Mouse (Mus musculus) thymus, postnatal 0 days (tissue): Measurements from ENCODE around the gene Pigs. TPM values are rescaled to one million over a fixed set of nuclear protein-coding genes. Genes with fewer than 3 reads are reported as not detected.

Source experiments
- DNase-seq: peaks from one replicate; pipeline ENCODE4 v3.0.0-alpha.2; 2015; ENCODE audit warnings: low spot score
- polyA plus RNA-seq: library from polyadenylated mRNA; unstranded; fragments of >200 nt; fragmentation: Nextera tagmentation; extraction: Ambion mirVana; gene quantifications from 2 replicates; pipeline ENCODE4 v1.2.1, GENCODE M21; 2015

Gene Pigs
- polyA plus RNA-seq, 1 experiment from 2014 or later = 43.9 TPM

- DNase-seq = no peak
Observed at GRCm38 (mm10) chr11:78363309-78364007, 35.2 kb downstream of the Pigs start.

GRCm38 (mm10) chr11:78364103-78364502, 35.9 kb downstream of the Pigs start:
- DNase-seq = no peak

- no peak for DNase-seq
Observed at GRCm38 (mm10) chr11:78367456-78368225, 39.4 kb downstream of the Pigs start.

GRCm38 (mm10) chr11:78370389-78370788, 42.2 kb downstream of the Pigs start:
- DNase-seq = no peak

- DNase-seq = no peak
Observed at GRCm38 (mm10) chr11:78371711-78372110, 43.5 kb downstream of the Pigs start.

GRCm38 (mm10) chr11:78372166-78372565, 44.0 kb downstream of the Pigs start:
- DNase-seq = no peak

GRCm38 (mm10) chr11:78372610-78373009, 44.4 kb downstream of the Pigs start:
- no peak for DNase-seq

- DNase-seq = no peak
Observed at GRCm38 (mm10) chr11:78374147-78374546, 45.9 kb downstream of the Pigs start.

- DNase-seq = no peak
Observed at GRCm38 (mm10) chr11:78377549-78378159, 49.4 kb downstream of the Pigs start.

- DNase-seq = no peak
Observed at GRCm38 (mm10) chr11:78380351-78380750, 52.1 kb downstream of the Pigs start.

- DNase-seq = no peak
Observed at GRCm38 (mm10) chr11:78380996-78381395, 52.8 kb downstream of the Pigs start.

- no peak for DNase-seq
Observed at GRCm38 (mm10) chr11:78382286-78382685, 54.1 kb downstream of the Pigs start.

GRCm38 (mm10) chr11:78382701-78383100, 54.5 kb downstream of the Pigs start:
- no peak for DNase-seq

GRCm38 (mm10) chr11:78385776-78386175, 57.6 kb downstream of the Pigs start:
- DNase-seq = no peak

- no peak for DNase-seq
Observed at GRCm38 (mm10) chr11:78386508-78387043, 58.4 kb downstream of the Pigs start, which contains the start of gene Foxn1. Gene Foxn1, minus strand, starts transcription at chr11:78386558.

Other genes starting within 250 kb of the Pigs start
- 22.4 and 24.5 TPM in 2 replicates for gene Eral1, start 248.0 kb upstream of the Pigs start, polyA plus RNA-seq
- gene Fam222b, start 233.8 kb upstream of the Pigs start, polyA plus RNA-seq = 6.1 and 6.6 TPM in 2 replicates
- gene Traf4, start 162.8 kb upstream of the Pigs start, polyA plus RNA-seq = 57.5 and 58.6 TPM in 2 replicates
- 14.1 and 14.5 TPM in 2 replicates for gene Nek8, start 151.7 kb upstream of the Pigs start, polyA plus RNA-seq
- 12.2 and 13.5 TPM in 2 replicates for gene Tlcd1, start 151.7 kb upstream of the Pigs start, polyA plus RNA-seq
- gene Rpl23a, start 144.8 kb upstream of the Pigs start, polyA plus RNA-seq = 1,919 and 1,995 TPM in 2 replicates
- 26.4 and 29.6 TPM in 2 replicates for gene Rab34, start 140.0 kb upstream of the Pigs start, polyA plus RNA-seq
- 0.49 and 0.84 TPM in 2 replicates for gene Proca1, start 135.0 kb upstream of the Pigs start, polyA plus RNA-seq
- 74.6 and 74.7 TPM in 2 replicates for gene Sdf2, start 82.7 kb upstream of the Pigs start, polyA plus RNA-seq
- 16.4 and 16.6 TPM in 2 replicates for gene Supt6, start 82.4 kb upstream of the Pigs start, polyA plus RNA-seq
- 88.6 and 107 TPM in 2 replicates for gene 2610507B11Rik, start 66.7 kb upstream of the Pigs start, polyA plus RNA-seq
- gene BC030499, start 37.6 kb upstream of the Pigs start, polyA plus RNA-seq = 0.21 and 0.29 TPM in 2 replicates
- 28.0 and 31.5 TPM in 2 replicates for gene Spag5, start 26.9 kb upstream of the Pigs start, polyA plus RNA-seq
- gene Aldoc, start 5.4 kb upstream of the Pigs start, polyA plus RNA-seq = 2.3 TPM in 2 replicates
- 36.8 and 39.5 TPM in 2 replicates for gene Unc119, start 15.1 kb downstream of the Pigs start, polyA plus RNA-seq
- 22.4 and 33.0 TPM in 2 replicates for gene Foxn1, start 58.1 kb downstream of the Pigs start, polyA plus RNA-seq
- gene Slc13a2, start 93.8 kb downstream of the Pigs start, polyA plus RNA-seq = 0.43 and 0.76 TPM in 2 replicates
- gene Slc46a1, start 137.3 kb downstream of the Pigs start, polyA plus RNA-seq = 6.8 and 8.3 TPM in 2 replicates
- 0.17 and 0.31 TPM in 2 replicates for gene Sarm1, start 169.3 kb downstream of the Pigs start, polyA plus RNA-seq
- 5.2 and 5.8 TPM in 2 replicates for gene Vtn, start 170.7 kb downstream of the Pigs start, polyA plus RNA-seq
- 0.17 TPM in 1 of 2 replicates, not detected in the other for gene Sebox, start 175.0 kb downstream of the Pigs start, polyA plus RNA-seq
- 53.6 and 54.2 TPM in 2 replicates for gene Tmem199, start 183.8 kb downstream of the Pigs start, polyA plus RNA-seq
- gene Poldip2, start 183.8 kb downstream of the Pigs start, polyA plus RNA-seq = 90.1 and 95.8 TPM in 2 replicates
- 17.9 and 18.3 TPM in 2 replicates for gene Tnfaip1, start 207.9 kb downstream of the Pigs start, polyA plus RNA-seq
- gene Ift20, start 207.9 kb downstream of the Pigs start, polyA plus RNA-seq = 151 and 161 TPM in 2 replicates
- 59.1 and 68.2 TPM in 2 replicates for gene Tmem97, start 222.4 kb downstream of the Pigs start, polyA plus RNA-seq